ENCODE assay signal across 30 mouse cellular contexts in the genomic region with DNA sequence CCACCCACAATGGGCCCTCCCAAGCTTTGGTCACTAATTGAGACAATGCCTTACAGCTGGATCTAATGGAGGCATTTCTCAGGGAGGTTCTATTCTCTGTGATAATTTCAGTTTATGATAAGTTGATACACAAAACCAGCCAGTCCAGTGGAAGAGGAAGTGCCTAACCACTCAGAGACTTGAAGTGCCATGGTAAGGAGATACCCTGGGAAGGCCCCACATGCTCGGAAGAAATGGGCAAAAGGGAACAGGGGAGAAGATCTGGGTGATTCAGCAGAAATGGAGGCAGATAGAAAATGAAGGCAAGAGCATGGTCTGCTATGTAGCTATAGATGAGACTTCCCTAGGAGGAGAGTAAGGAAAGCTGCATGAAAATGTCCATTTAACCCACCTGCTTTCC.
"Had no signal": no experiment of that assay in that cellular context is flagged by ENCODE, and none has a peak within 500 bp of the region (broad histone marks: within the 10 kb centered on the region; RNA-seq: fewer than 3 reads in every experiment).

No protein-coding gene starts in this region.

- ATAC-seq: hindbrain, embryonic 16.5 days; inflammation-experienced regulatory T-cells, adult 6 months; intestine, embryonic 15.5 days; intestine, postnatal 0 days; liver, postnatal 0 days had no signal

- H3K36me3 ChIP-seq: heart, embryonic 13.5 days; heart, embryonic 15.5 days; hindbrain, embryonic 10.5 days; hindbrain, embryonic 12.5 days; intestine, embryonic 15.5 days; limb, embryonic 10.5 days; limb, embryonic 12.5 days; liver, embryonic 13.5 days; liver, embryonic 15.5 days had no signal

- H3K27me3 ChIP-seq: heart, embryonic 13.5 days; heart, embryonic 15.5 days; hindbrain, embryonic 12.5 days; intestine, embryonic 15.5 days; limb, embryonic 12.5 days; liver, embryonic 13.5 days; liver, embryonic 15.5 days had no signal

- H3K4me1 ChIP-seq: heart, embryonic 13.5 days; heart, embryonic 15.5 days; hindbrain, embryonic 10.5 days; hindbrain, embryonic 12.5 days; intestine, embryonic 15.5 days; limb, embryonic 10.5 days; limb, embryonic 12.5 days; liver, embryonic 13.5 days; liver, embryonic 15.5 days had no signal

- H3K9ac ChIP-seq: heart, embryonic 13.5 days; heart, embryonic 15.5 days; hindbrain, embryonic 12.5 days; hindbrain, embryonic 14.5 days; intestine, embryonic 15.5 days; limb, embryonic 12.5 days; liver, embryonic 13.5 days; liver, embryonic 15.5 days; liver, postnatal 0 days had no signal

- H3K4me3 ChIP-seq: gastrocnemius, adult 2 months; heart, embryonic 13.5 days; heart, embryonic 15.5 days; hindbrain, embryonic 10.5 days; hindbrain, embryonic 12.5 days; intestine, embryonic 15.5 days; layer of hippocampus, adult 2 months; left cerebral cortex, adult 2 months; limb, embryonic 10.5 days; limb, embryonic 12.5 days; liver, embryonic 13.5 days; liver, embryonic 15.5 days had no signal

- H3K9me3 ChIP-seq: heart, embryonic 13.5 days; heart, embryonic 15.5 days; hindbrain, embryonic 10.5 days; hindbrain, embryonic 12.5 days; intestine, embryonic 15.5 days; limb, embryonic 10.5 days; limb, embryonic 12.5 days; liver, embryonic 13.5 days; liver, embryonic 15.5 days had no signal

- H3K27ac ChIP-seq: gastrocnemius, adult 2 months; heart, embryonic 13.5 days; heart, embryonic 15.5 days; hindbrain, embryonic 10.5 days; hindbrain, embryonic 12.5 days; hindbrain, embryonic 14.5 days; intestine, embryonic 15.5 days; layer of hippocampus, adult 2 months; left cerebral cortex, adult 2 months; limb, embryonic 10.5 days; limb, embryonic 12.5 days; liver, embryonic 13.5 days; liver, embryonic 15.5 days had no signal

- DNase-seq: gastrocnemius, adult 2 months; gastrocnemius, postnatal 10 days; gastrocnemius, postnatal 25 days; heart, adult 18-20 months; heart, postnatal 14 days; heart, postnatal 36 days; kidney, adult 18-20 months; kidney, adult 8-10 months; kidney, postnatal 10 days; kidney, postnatal 25 days; kidney, postnatal 4 days; liver; liver, embryonic 13.5 days; liver, postnatal 0 days had no signal

- H3K4me2 ChIP-seq: heart, embryonic 11.5 days; heart, embryonic 13.5 days; heart, embryonic 15.5 days; hindbrain, embryonic 12.5 days; hindbrain, embryonic 14.5 days; intestine, embryonic 15.5 days; limb, embryonic 12.5 days; liver, embryonic 11.5 days; liver, embryonic 13.5 days; liver, embryonic 15.5 days had no signal
